Mouse (Mus musculus) intestine, postnatal 0 days (tissue): ENCODE measurements at regions not wholly inside any gene's neighbourhood (a gene's known extent, or its start where the extent isn't known, plus 50 kb on each side); places are given as distances from the start of the nearest gene placed in this dataset.

Source experiments
- ATAC-seq: fragments of 200-750 bp; cut with Nextera tagmentation; 2 replicates; pipeline ENCODE4 v1.8.0; 2017; ENCODE audit warnings: mild to moderate bottlenecking, moderate TSS enrichment, moderate library complexity
- H3K27ac ChIP-seq: fragments of 300-500 bp; sonication (generic); 2 replicates; pipeline ENCODE4 v1.5.1; 2014; ENCODE audit warnings: mild to moderate bottlenecking, low read depth, low read length, moderate library complexity
- H3K27me3 ChIP-seq: fragments of 300-500 bp; sonication (generic); replicated peaks from 2 replicates; pipeline ENCODE4 v1.6.1; 2014; ENCODE audit warnings: low read length, mixed read lengths; ENCODE audit not compliant: control insufficient read depth, insufficient read depth
- H3K36me3 ChIP-seq: fragments of 300-500 bp; sonication (generic); 2 replicates; pipeline ENCODE4 v1.6.1; 2014; ENCODE audit warnings: mild to moderate bottlenecking, moderate library complexity; ENCODE audit not compliant: control insufficient read depth, insufficient read depth
- H3K4me1 ChIP-seq: fragments of 300-500 bp; sonication (generic); replicated peaks from 2 replicates; pipeline ENCODE4 v1.6.1; 2014; ENCODE audit warnings: antibody characterized with exemption, low read length, mixed read lengths; ENCODE audit not compliant: control insufficient read depth, insufficient read depth
- H3K4me2 ChIP-seq: fragments of 300-500 bp; sonication (generic); replicated peaks from 2 replicates; pipeline ENCODE4 v1.6.1; 2014; ENCODE audit warnings: low read depth, mild to moderate bottlenecking, moderate library complexity
- H3K4me3 ChIP-seq: fragments of 300-500 bp; sonication (generic); 2 replicates; pipeline ENCODE4 v1.5.1; 2014; ENCODE audit warnings: low read depth, low read length
- H3K9ac ChIP-seq: fragments of 300-500 bp; sonication (generic); 2 replicates; pipeline ENCODE4 v1.6.1; 2014; ENCODE audit warnings: mild to moderate bottlenecking, low read depth, low read length
- H3K9me3 ChIP-seq: fragments of 300-500 bp; sonication (generic); 2 replicates; pipeline ENCODE4 v1.6.1; 2016; ENCODE audit warnings: mixed run types; ENCODE audit not compliant: control insufficient read depth
- CTCF ChIP-seq: sonication (generic); IDR thresholded peaks from 2 replicates; pipeline ENCODE4 v1.5.1; 2016; ENCODE audit warnings: low read depth, mild to moderate bottlenecking, control low read depth, antibody characterized with exemption, moderate library complexity
- WGBS: fragments of 180-500 bp; shearing (Covaris S2); extraction: QIAGEN DNeasy Blood & Tissue Kit; methylation state at CpG from one replicate; pipeline ENCODE4 v1.1.7; 2014; 5-methylcytosine and 5-hydroxymethylcytosine counted together

DNA sequence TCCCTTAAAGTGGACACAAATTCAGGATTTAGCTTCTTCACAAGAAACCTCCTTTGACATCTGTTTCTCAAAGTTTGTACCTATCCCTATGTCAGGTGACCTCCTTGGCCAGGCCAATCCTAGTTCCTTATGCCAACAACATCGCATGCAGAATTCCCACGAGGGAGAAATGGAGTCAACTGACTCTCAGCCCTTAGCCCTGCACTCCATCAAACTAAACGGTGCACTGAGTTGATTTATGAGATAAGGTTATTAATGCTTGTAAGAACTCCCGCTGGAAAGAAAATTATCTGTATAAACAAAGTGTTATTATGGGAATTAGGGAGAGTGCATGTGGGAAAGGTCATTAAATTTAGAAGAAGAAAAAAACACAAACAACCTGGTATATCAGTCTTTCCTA is 70.8 kb upstream of the Spdl1 start:
- Histone ChIP-seq H3K4me3 (no peak overlapping the region), H3K9ac (no peak overlapping the region), H3K36me3 (no peaks in the 10 kb centered on the region), H3K4me1 (no peaks in the 10 kb centered on the region), H3K27ac (no peak overlapping the region), H3K9me3 (no peaks in the 10 kb centered on the region), H3K4me2 (no peak overlapping the region), H3K27me3 (no peaks in the 10 kb centered on the region)
- 40% methylated on average over 4 of the region's 4 CpGs for WGBS
- ATAC-seq: no peak
- no peak for TF ChIP-seq CTCF

DNA sequence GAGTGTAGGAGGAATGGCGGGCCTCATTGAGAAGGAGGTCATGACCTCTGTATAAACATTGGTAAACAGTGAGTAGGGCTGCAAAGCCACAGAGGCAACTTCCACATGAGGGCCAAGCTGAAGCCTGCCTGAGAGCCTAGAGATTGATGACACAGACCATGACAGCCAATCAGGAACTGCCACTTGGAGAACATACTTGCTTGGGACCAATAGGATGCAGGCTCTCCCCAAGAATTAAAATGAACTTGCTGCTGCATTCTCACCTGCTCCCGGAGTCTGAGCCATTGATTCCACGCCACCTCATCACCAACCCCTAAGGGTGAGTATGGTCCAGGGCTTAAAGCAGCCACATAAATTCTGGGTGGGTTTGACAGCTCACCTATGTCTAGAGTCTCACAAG is 66.0 kb upstream of the Spdl1 start:
- TF ChIP-seq CTCF: no peak
- Histone ChIP-seq H3K9me3 (no peaks in the 10 kb centered on the region), H3K4me2 (no peak overlapping the region), H3K4me3 (no peak overlapping the region), H3K27me3 (no peaks in the 10 kb centered on the region), H3K27ac (no peak overlapping the region), H3K4me1 (no peaks in the 10 kb centered on the region), H3K36me3 (no peaks in the 10 kb centered on the region), H3K9ac (no peak overlapping the region)
- 50% methylated on average over 3 of the region's 3 CpGs for WGBS
- no peak for ATAC-seq

DNA sequence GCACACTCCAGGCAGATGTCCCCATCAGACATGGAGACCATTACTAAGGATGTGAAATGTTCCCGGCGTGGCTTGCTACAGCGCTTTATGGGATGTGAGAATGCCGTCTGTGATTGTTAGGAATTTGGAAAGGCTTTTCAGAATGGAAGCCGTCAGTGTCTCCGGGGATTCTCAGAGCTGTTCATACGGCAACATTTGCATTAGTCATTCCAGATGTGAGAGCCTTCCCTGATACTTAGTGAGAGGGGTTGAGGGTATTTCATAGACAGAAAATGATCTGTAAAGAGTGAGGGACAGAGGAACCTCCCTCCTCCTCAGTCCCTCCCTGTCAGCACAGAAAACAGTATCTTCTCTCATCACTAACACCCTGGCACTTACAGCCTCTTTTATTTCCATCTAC is 62.2 kb upstream of the Spdl1 start:
- H3K27ac ChIP-seq: no peak overlapping the region
- no peak for TF ChIP-seq CTCF
- no peaks in the 10 kb centered on the region for H3K27me3 ChIP-seq
- 71% methylated on average over 7 of the region's 7 CpGs for WGBS
- H3K9ac ChIP-seq: no peak overlapping the region
- ATAC-seq: no peak
- no peaks in the 10 kb centered on the region for H3K4me1 ChIP-seq
- no peaks in the 10 kb centered on the region for H3K9me3 ChIP-seq
- no peaks in the 10 kb centered on the region for H3K36me3 ChIP-seq
- no peak overlapping the region for H3K4me3 ChIP-seq
- H3K4me2 ChIP-seq: no peak overlapping the region

DNA sequence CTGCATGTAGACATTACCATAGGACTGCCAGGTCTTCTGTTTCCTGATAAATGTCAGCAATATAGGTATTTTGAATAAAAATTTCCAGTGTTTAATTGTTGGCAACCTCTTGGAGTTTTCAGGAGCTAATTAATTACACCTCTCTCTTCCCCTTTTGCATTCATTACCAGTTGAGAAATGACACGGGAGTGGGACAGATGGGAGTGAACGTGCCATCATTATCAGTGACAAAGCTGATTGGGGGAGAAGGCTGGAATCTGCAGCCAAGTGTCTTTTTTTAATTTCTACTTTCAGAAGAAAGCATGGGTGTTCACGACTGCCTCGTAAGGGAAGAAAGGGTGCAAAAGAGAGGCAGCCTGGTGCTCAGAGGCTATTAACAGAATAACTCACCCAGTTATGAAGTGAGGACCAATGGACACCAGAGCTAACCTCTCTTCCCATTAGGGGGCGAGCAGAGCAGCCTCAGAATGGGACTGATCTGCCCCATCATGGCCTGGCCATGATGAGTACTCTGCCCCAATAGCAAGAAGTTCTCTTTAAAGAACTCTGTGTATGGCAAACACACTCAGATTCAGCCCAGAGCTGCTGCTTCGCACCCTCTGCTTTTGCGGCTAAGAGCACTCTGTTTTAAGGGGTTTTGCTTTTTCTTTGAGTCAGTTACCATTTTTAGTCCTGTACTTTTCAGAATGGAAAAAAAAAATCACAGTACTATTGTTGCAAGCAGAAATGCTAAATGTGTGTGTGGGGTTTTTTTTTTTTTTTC is 55.1 kb upstream of the Spdl1 start:
- no peak overlapping the region for H3K9ac ChIP-seq
- H3K4me3 ChIP-seq: no peak overlapping the region
- H3K4me1 ChIP-seq: no peaks in the 10 kb centered on the region
- 85% methylated on average over 7 of the region's 7 CpGs for WGBS
- no peaks in the 10 kb centered on the region for H3K36me3 ChIP-seq
- H3K9me3 ChIP-seq: no peaks in the 10 kb centered on the region
- no peak overlapping the region for H3K27ac ChIP-seq
- no peak overlapping the region for H3K4me2 ChIP-seq
- H3K27me3 ChIP-seq: no peaks in the 10 kb centered on the region
- ATAC-seq: no peak
- TF ChIP-seq CTCF: no peak

DNA sequence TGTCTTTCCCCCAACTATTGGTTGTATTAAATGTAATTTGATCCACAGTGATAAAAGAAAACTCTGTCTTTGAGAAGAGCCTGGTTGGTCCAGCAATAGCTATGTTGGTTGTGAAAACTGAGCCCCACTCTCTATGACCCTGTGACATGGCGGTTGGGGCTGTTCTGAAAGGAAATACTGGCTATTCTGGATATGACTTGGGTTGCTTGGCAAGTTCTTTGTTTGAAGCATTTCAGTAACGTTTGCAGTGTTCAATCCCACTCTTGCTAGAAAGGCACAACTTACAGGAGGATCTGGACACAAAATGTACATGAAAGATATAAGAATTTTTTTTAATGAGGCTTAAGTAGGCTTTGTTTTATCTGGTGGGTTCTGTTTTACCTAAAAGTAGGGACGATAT is 54.1 kb upstream of the Spdl1 start:
- Histone ChIP-seq H3K9ac (no peak overlapping the region), H3K4me2 (no peak overlapping the region), H3K9me3 (no peaks in the 10 kb centered on the region), H3K36me3 (no peaks in the 10 kb centered on the region), H3K27me3 (no peaks in the 10 kb centered on the region), H3K27ac (no peak overlapping the region), H3K4me1 (no peaks in the 10 kb centered on the region), H3K4me3 (no peak overlapping the region)
- no peak for ATAC-seq
- WGBS: 83% methylated on average over 3 of the region's 3 CpGs
- no peak for TF ChIP-seq CTCF
